Mouse (Mus musculus) inflammation-experienced regulatory T-cells (primary cell): ENCODE data around the gene Dclre1b. TPM values are rescaled to one million over a fixed set of nuclear protein-coding genes. Genes with fewer than 3 reads are reported as not detected.

Experiments used
- polyA plus RNA-seq, 2 experiments: library from polyadenylated mRNA; unstranded; fragments of 100-300 nt; shearing (Covaris generic); gene quantifications; one replicate each; pipeline ENCODE4 v1.2.1; 2017

The Dclre1b gene
- 10 to 100 TPM; 19.3 to 22.7 TPM for polyA plus RNA-seq

DNA sequence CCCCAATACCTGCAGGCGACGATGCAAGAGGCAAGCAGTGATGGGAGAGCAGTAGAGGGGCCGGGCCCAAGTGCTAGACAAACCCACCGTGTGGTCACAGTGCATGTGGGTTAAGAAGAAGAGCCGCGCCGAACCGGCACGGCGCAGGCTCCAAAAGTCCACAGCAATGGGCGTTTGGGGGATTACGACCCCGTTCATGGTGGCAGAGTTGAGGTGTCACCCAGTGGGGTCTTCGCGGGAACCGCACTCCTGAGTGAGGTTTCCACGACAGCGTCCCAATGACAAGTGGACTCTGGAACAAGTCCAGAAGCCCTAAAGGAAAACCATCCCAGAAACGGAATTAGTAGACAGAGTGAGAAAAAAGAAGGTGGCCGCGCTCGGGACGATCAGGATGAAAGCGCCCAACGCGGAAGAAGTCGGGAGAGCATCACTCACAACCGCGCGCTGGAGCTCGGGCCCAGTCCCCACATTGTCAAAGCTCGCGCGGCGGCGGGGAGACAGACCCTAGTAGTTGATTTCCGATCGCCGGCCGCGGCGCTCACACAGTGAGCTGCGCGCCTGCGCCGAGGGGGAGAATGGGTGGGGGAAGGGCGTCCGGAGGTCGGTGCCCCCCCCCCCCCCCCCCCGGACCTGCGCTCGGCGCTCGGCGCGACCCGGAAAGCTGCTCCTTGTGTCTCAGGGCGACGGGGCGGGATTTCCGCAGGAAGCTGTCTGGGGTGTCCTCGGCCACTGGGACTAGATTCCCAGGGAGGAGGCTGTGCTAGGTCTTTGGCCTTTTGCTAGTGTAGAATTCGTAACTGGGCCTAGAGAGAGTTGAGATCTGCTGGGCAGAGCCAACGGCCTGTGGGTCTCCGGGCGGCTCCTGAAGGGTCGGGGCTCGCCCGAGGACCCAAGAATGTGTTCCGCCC, at the start of gene Dclre1b, which contains the start of the genes Ap4b1 and Gm43064:
TSS of gene Dclre1b (minus strand) at position 554 of the 908 bp plus-strand sequence.
TSS of gene Ap4b1 (plus strand) at position 630 of the 908 bp plus-strand sequence.
TSS of gene Gm43064 (plus strand) at position 683 of the 908 bp plus-strand sequence.

DNA sequence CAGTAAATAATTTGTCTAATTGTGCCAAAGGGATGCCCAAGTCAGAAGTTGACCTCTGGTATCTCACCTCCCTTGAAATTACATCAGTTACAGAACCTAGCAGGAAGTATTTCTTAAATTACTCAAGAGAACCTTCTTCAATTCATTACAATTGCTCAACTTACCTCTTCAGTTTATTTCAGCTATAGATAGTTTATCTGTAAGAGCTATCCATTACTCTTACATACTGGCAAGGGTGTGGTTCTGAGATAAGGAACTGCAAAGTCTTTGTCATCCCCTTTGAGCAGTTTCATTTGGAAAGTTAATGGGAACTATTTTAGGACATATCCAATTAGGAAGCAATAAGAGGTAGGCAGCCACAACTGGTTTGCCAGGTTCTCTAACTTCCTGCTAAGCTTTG, 23.2 kb upstream of the Dclre1b start, which contains the start of gene Bcl2l15:
TSS of gene Bcl2l15 (plus strand) at position 176 of the 400 bp plus-strand sequence.

DNA sequence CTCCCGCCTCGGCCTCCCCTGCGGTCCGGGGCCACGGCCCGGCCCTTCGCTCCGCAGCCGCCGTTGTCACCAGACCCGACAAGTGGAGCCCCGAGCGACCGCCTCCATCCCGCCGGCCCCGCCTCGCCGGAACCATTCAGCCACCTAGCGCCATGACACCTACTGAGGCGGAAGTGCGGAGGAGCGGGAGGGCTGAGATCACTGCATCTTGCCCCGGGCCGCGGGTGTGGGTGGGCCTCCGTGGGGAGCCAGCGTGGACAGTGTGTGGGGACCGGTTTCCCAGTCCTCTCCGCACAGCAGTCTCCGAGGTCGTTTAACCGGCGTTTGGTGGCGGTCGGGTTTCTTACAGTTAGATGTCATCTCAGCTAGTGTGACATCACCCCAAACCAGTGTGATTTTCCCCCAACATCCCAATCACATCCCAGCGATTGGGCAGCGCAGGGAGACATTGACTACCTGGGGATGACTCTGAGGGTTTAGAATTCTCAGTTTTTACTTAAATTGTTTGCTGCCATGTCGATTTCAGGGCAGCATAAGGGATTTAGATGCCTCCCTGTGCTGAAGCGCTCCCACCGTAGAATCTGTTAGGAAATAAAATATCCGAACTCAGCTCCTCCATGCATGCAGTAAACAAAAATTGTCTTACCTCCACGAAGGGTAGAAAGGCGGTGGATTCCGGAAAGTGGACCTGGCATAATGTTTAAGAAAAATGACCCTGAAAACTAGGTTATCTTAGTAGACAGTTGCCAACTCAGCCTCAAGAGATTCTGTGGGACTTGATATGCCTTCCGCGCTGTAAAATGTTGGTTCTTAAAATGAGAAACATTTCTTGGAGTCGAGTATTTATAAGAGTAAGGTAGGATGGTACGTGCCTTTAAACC, 17.8 kb downstream of the Dclre1b start, which contains the start of gene Hipk1:
TSS of gene Hipk1 (minus strand) at position 334 of the 881 bp plus-strand sequence.

Other genes with a start within 250 kb of the Dclre1b start
- gene Syt6, start 234.2 kb downstream of the Dclre1b start, polyA plus RNA-seq = under 1 TPM in 1 of 2 experiments, not detected in 1; 0.15 TPM
- 1 to 10 TPM; 2.9 to 5.1 TPM for gene Atg4a-ps, start 163.4 kb downstream of the Dclre1b start, polyA plus RNA-seq
- 1 to 10 TPM in 1 of 2 experiments, under 1 TPM in 1; 0.20 to 3.6 TPM for gene Olfml3, start 71.4 kb downstream of the Dclre1b start, polyA plus RNA-seq
- gene Gm10964, start 70.1 kb downstream of the Dclre1b start, polyA plus RNA-seq = not detected
- gene Hipk1, start 17.9 kb downstream of the Dclre1b start, polyA plus RNA-seq = 10 to 100 TPM; 27.6 to 33.3 TPM
- gene Ap4b1, start 76 bp upstream of the Dclre1b start, polyA plus RNA-seq = 10 to 100 TPM; 28.1 to 35.8 TPM
- gene Gm43064, start 129 bp upstream of the Dclre1b start, polyA plus RNA-seq = not detected
- 1 to 10 TPM; 1.6 to 3.9 TPM for gene Bcl2l15, start 23.2 kb upstream of the Dclre1b start, polyA plus RNA-seq
- 100 to 1,000 TPM; 299 to 322 TPM for gene Ptpn22, start 50.4 kb upstream of the Dclre1b start, polyA plus RNA-seq
- gene Rsbn1, start 104.7 kb upstream of the Dclre1b start, polyA plus RNA-seq = 10 to 100 TPM; 26.1 to 28.1 TPM
- 10 to 100 TPM; 57.8 to 66.9 TPM for gene Phtf1, start 158.7 kb upstream of the Dclre1b start, polyA plus RNA-seq